Comparison of ENCODE assay signal across 8 mouse cellular contexts in genomic region chr2:165900351-165901126, GRCm38 (mm10). TPM values are rescaled to one million over a fixed set of nuclear protein-coding genes. Genes with fewer than 3 reads are reported as not detected.
DNase-seq lines count a peak whose midpoint lies in the region; ATAC-seq lines count a peak whose summit lies in the region.

No protein-coding gene starts in this region.

- H3K9me3 ChIP-seq in heart, embryonic 11.5 days (replicated peaks; ENCODE audit: control insufficient read depth, low read length): no peaks in the 10 kb centered on the region
- H3K9me3 ChIP-seq in hindbrain, embryonic 10.5 days: no peaks in the 10 kb centered on the region
- no peaks in the 10 kb centered on the region for H3K9me3 ChIP-seq in midbrain, embryonic 12.5 days

- H3K27me3 ChIP-seq in heart, embryonic 11.5 days (ENCODE audit: control insufficient read depth, insufficient read depth, low read length): no peaks in the 10 kb centered on the region
- H3K27me3 ChIP-seq in hindbrain, embryonic 10.5 days (ENCODE audit: insufficient read depth, poor library complexity, severe bottlenecking): no peaks in the 10 kb centered on the region
- peaks cover 5% of the 10 kb centered on the region; the same call in 1 of the 2 replicates for H3K27me3 ChIP-seq in midbrain, embryonic 12.5 days

- peak overlapping the region; percentile 11 for H3K4me2 ChIP-seq in heart, embryonic 11.5 days
- H3K4me2 ChIP-seq in midbrain, embryonic 12.5 days (replicated peaks): peak overlapping the region; percentile 15; the same call in 1 of the 2 replicates

- H3K9ac ChIP-seq in heart, embryonic 11.5 days (ENCODE audit: low read depth, low read length): peak overlapping the region; percentile 44; the same call in 1 of the 2 replicates
- peak overlapping the region; percentile 24; the same call in 1 of the 2 replicates for H3K9ac ChIP-seq in midbrain, embryonic 12.5 days (replicated peaks)

- WGBS in heart, embryonic 11.5 days (ENCODE audit: insufficient replicate concordance): 13% methylated on average over 23 of the region's 23 CpGs
- WGBS in hindbrain, embryonic 10.5 days: 9% methylated on average over 23 of the region's 23 CpGs
- WGBS in midbrain, embryonic 12.5 days: 12% methylated on average over 23 of the region's 23 CpGs

- H3K4me1 ChIP-seq in heart, embryonic 11.5 days (ENCODE audit: control insufficient read depth, insufficient read depth, low read length): peaks cover 40% of the 10 kb centered on the region
- H3K4me1 ChIP-seq in hindbrain, embryonic 10.5 days (replicated peaks): peaks cover 61% of the 10 kb centered on the region
- H3K4me1 ChIP-seq in midbrain, embryonic 12.5 days: peaks cover 25% of the 10 kb centered on the region

- intact Hi-C loops in heart, postnatal 14 days (cut with DNase I): loop anchor here (2.0 to 10.0 kb wide), 2 partner anchors 74 to 376 kb away; no protein-coding TSS in a partner anchor
- intact Hi-C loops in left cerebral cortex, postnatal 25 days (cut with DNase I): no loop called here

- H3K36me3 ChIP-seq in heart, embryonic 11.5 days (ENCODE audit: control insufficient read depth, insufficient read depth, low read length): no peaks in the 10 kb centered on the region
- no peaks in the 10 kb centered on the region for H3K36me3 ChIP-seq in hindbrain, embryonic 10.5 days
- no peaks in the 10 kb centered on the region for H3K36me3 ChIP-seq in midbrain, embryonic 12.5 days

- no peak for DNase-seq in heart, postnatal 14 days
- peak; percentile 47 for DNase-seq in brain, adult 2 months (ENCODE audit: low read depth, low spot score)
- DNase-seq in hindbrain, embryonic 10.5 days (ENCODE audit: low spot score): peak; percentile 70
- no peak for DNase-seq in cerebellum, postnatal 36 days
- no peak for DNase-seq in ovary, postnatal 14 days (ENCODE audit: low spot score)
- DNase-seq in left cerebral cortex, postnatal 25 days (ENCODE audit: low spot score in 2 of 2): no peak

- H3K27ac ChIP-seq in heart, embryonic 11.5 days (ENCODE audit: low read depth, low read length): peak overlapping the region; percentile 84
- peak overlapping the region; percentile 92 for H3K27ac ChIP-seq in hindbrain, embryonic 10.5 days
- H3K27ac ChIP-seq in midbrain, embryonic 12.5 days (replicated peaks): peak overlapping the region; percentile 78

- H3K4me3 ChIP-seq in heart, embryonic 11.5 days (ENCODE audit: low read depth, low read length): 0 out of 2 replicates have a peak overlapping the region, but pooled peaks have one; percentile 0
- peak overlapping the region; percentile 32 for H3K4me3 ChIP-seq in hindbrain, embryonic 10.5 days
- no peak overlapping the region for H3K4me3 ChIP-seq in midbrain, embryonic 12.5 days

- ATAC-seq in heart, embryonic 11.5 days (replicated peaks; ENCODE audit: insufficient number of reproducible peaks, low FRiP score, low TSS enrichment): no peak
- ATAC-seq in midbrain, embryonic 12.5 days (ENCODE audit: low FRiP score, low read depth): peak; percentile 70; the same call in 1 of the 2 replicates

RNA-seq across cellular contexts. Expression of gene Zmynd8, which starts 1.7 kb away (rescaled TPM):
- polyA plus RNA-seq in heart, embryonic 11.5 days (2014; fragmentation: Nextera tagmentation; extraction: Ambion mirVana): 39.6 and 47.6 TPM in 2 replicates
- total RNA-seq in heart, postnatal 14 days (2021): 10 to 100 TPM; 52.0 to 52.5 TPM
- polyA plus RNA-seq in hindbrain, embryonic 10.5 days (2016; fragmentation: Nextera tagmentation; extraction: Ambion mirVana): 60.0 and 65.2 TPM in 2 replicates
- polyA plus RNA-seq in midbrain, embryonic 12.5 days (2016; fragmentation: Nextera tagmentation; extraction: Ambion mirVana): 70.6 and 71.2 TPM in 2 replicates
- total RNA-seq in left cerebral cortex, postnatal 25 days (2021): 100 to 1,000 TPM; 160 to 162 TPM

Comparison
In these comparisons a context has a peak if more than half of its experiments do, and no peak if none do; other contexts are left out.
1. DNase-seq: peak in brain, adult 2 months (single experiment) and hindbrain, embryonic 10.5 days (single experiment); none in heart, postnatal 14 days (0 of 2), cerebellum, postnatal 36 days (0 of 2), ovary, postnatal 14 days (single experiment) and left cerebral cortex, postnatal 25 days (0 of 2).
2. Peak in every context shown above with its lines, with median percentiles within 50 percentile points of each other: H3K27ac ChIP-seq.